Mouse (Mus musculus): ENCODE measurements at regions not wholly inside any gene's neighbourhood (a gene's known extent, or its start where the extent isn't known, plus 50 kb on each side); places are given as distances from the start of the nearest gene placed in this dataset.

GRCm38 (mm10) chr4:98201102-98201501 lies 182.0 kb downstream of the Tm2d1 start:
- DNase-seq (ENCODE audit: low spot score in 2 of 2) = peak; percentile 17 to 31

GRCm38 (mm10) chr4:98200701-98201100 lies 182.4 kb downstream of the Tm2d1 start:
- no peak for DNase-seq (ENCODE audit: low spot score in 2 of 2)

- DNase-seq (ENCODE audit: low spot score in 2 of 2) = no peak
Observed at GRCm38 (mm10) chr4:98190318-98190717, 192.8 kb downstream of the Tm2d1 start.

- no peak for DNase-seq (ENCODE audit: low spot score in 2 of 2)
Observed at GRCm38 (mm10) chr4:98189894-98190293, 193.2 kb downstream of the Tm2d1 start.

DNA sequence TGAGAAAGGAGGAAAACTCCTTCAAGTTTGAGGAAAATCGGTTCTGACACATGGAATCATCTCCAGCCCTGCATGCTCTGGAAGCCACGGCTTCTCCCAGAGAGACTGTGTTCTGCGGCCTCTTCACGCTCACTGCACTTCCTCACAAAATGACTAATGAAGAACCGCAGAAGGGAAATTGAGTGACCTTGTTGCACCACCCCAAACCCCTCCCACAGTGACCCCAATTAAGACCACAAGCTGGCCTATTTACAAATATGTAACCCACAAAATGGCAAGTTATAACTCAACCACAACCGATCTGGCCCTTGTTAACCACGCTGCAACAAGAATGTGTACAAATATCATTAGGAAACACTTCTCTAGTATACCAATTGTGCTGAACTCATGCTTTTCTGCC lies 194.2 kb downstream of the Tm2d1 start:
- DNase-seq (ENCODE audit: low spot score in 2 of 2) = no peak

GRCm38 (mm10) chr4:98187038-98187437 lies 196.1 kb downstream of the Tm2d1 start:
- DNase-seq (ENCODE audit: low spot score in 2 of 2) = no peak

DNA sequence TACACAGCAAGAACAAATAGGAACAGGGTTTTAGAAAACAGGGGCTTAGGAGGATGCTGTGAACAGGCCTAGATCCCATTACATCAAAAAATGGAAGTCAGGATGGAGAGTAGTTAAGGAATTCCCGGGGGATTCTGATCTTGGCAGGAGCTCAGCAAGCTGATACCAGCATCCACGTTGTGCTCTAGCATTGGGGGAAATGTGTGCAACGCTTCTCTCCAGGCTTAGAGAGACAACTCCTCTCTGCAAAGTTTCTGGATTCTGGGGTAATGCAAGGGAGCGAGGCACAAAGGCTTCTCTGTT lies 201.1 kb downstream of the Tm2d1 start:
- peak; percentile 26 to 48 for DNase-seq (ENCODE audit: low spot score in 2 of 2)

DNA sequence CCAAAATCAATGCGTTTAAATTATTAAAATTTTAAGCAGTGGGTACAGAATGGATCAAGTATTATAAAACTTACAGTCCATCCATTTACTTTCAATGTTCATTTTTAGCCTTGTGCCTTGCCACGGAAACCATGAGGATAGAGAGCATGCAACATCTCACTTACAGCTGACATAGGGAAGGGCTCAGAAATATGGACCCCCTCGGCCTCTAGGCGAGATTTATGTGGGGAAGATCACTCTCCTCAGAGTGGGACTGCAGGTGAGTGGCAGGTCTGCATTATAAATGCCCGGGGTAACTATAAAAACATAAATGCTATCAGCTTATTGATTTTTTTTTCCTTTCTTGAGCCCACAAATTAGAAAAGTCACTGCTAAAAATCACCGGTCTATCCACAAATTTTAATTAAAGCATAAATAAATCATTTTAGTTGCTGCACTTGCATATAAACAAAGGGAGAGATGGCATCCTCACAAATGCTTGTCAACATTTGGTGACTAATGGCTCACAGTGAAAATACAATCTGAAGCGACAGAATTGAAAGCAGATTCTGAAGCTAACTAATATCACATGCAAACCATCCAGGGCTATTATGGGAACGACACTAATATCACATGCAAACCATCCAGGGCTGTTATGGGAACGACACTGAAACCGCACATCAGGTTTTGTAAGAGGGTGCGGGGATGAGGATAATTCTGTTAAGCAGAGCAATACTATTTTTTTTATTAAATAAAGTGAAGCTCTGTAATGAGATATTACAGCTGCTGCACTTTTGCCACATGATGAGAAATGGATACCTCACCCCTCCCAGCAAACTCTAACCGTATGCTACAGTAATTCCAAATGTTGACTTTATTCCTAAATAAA lies 201.7 kb downstream of the Tm2d1 start:
- DNase-seq (ENCODE audit: low spot score in 2 of 2) = peak; percentile 16 to 67

DNA sequence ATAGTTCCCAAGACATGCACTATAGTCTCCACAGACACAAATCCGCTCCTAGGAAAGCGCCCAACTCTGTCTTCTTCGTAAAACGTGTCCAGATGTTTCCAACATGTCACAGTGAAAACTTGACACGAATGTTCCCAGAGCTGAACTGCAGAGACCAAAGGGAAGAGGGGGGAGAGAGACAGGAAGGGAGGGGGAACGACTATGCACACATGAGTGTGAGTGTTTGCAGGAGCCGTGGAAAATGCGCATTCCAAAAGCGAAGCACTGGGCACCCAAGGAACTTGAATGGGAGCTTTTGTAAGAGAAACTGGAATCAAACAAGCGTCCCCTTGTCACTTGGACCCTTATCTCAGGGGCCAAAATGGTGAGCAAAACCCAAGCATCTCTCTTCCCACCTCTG lies 202.8 kb downstream of the Tm2d1 start:
- no peak for DNase-seq (ENCODE audit: low spot score in 2 of 2)

All from layer of hippocampus, postnatal 14 days (tissue).